Mouse (Mus musculus) hematopoietic stem cell, adult 5-6 weeks (primary cell): Measurements from ENCODE around the gene Elovl3. TPM values are rescaled to one million over a fixed set of nuclear protein-coding genes. Genes with fewer than 3 reads are reported as not detected.

Source experiments
- ATAC-seq, 2 experiments: fragments of 125-278 bp in 1 of 2; replicated peaks in 1 of 2; 2 replicates each; pipeline ENCODE4 v1.8.0; 2016 to 2017; ENCODE audit warnings: inconsistent platforms in 2 of 2, mild to moderate bottlenecking in 2 of 2, moderate number of reproducible peaks in 2 of 2, low read depth in 1 of 2, moderate TSS enrichment in 1 of 2; ENCODE audit not compliant: low FRiP score in 2 of 2, poor library complexity in 2 of 2, severe bottlenecking in 2 of 2, insufficient read depth in 1 of 2, low TSS enrichment in 1 of 2
- total RNA-seq: library from RNA; stranded (forward); fragments of 172-1452, 232-1000 nt; gene quantifications from 2 replicates; pipeline ENCODE4 v1.2.3, GENCODE M21; 2017

Elovl3 gene
- total RNA-seq, 1 experiment from 2014 or later: 1.4 TPM

DNA sequence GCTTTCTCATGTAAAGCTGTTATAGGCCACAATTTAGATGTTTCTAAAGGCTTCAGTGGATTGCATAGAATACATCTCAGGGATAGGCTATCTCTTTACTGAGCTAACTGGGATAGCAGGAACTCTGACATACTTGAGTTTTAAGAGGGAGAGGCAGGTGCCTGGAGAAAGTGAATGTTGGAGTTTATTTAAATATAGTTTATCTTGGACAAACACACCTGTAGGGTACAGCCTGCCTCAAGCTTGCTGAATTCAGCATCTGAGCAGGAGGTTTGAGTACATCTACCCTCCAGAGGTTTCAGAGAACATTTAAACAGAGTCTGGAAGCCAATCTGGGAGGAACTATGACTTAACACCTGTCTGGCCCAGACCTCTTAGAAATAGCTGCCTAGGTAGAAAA is 43.5 kb downstream of the Elovl3 start:
- no peak for ATAC-seq

DNA sequence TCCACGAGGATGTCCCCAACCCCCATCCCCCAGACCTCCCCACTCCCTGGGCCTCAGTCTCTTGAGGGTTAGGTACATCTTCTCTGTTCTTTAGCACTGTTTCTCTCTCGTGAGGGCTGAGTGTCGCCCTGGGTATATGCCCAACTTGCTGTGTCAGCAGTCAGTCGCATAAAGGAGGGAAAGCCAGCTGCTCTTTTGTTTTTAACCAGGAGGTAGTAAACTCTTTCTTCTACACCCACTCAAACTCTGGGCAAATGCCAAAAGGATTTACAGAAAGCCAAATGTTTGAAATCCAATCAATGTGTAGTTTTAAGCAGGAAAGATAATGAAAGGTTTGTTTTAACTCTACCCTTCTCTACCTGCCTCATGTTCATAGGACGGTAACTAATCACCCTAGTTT is 45.3 kb downstream of the Elovl3 start:
- no peak for ATAC-seq

DNA sequence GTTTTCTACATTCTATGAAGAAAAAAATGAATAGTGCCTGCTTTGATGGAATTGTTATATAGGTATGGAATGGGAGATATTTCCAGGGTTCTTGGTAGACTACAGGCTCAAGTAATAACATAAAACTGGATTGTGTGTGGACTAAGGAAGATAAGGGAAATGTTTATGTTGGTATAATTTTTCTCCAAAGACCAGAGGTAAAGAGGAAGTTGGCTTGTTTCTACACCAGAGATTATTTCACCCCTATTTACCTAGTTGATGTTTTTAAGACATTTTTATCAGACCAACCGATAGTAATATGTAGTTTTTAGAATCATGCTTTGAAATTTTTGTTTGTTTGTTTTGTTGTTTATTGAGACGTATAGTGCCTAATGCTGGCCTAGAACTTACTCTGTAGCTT is 48.6 kb downstream of the Elovl3 start:
- no peak for ATAC-seq

DNA sequence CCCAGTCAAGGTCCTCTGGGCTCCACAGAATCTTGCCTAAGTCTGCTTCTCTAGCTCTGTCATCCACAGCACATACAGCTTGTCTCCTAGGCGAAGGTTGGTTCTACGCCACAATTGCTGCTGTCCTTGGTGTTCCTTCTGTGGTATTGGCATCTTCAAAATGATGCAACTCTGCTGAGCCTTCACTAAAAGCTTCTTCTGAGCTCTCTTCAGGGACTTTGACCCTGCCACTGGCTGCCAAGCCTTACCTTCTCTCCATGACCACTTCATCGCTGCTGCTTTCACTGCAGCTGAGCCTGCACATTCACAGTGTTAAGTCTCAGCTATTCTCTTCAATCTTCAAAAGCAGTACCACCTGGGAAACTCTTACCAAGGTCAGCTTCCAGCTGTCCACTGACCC is 50.5 kb downstream of the Elovl3 start:
- ATAC-seq: no peak

Other genes starting within 250 kb of the Elovl3 start
- gene Armh3, start 133.4 kb upstream of the Elovl3 start, total RNA-seq: 10.6 and 11.9 TPM in 2 replicates
- 4.1 and 4.6 TPM in 2 replicates for gene Hps6, start 128.4 kb upstream of the Elovl3 start, total RNA-seq
- 21.3 and 24.6 TPM in 2 replicates for gene Pprc1, start 87.0 kb upstream of the Elovl3 start, total RNA-seq
- gene Ldb1, start 86.7 kb upstream of the Elovl3 start, total RNA-seq: 184 and 203 TPM in 2 replicates
- 105 and 177 TPM in 2 replicates for gene Nolc1, start 56.0 kb upstream of the Elovl3 start, total RNA-seq
- gene Pitx3, start 16.4 kb downstream of the Elovl3 start, total RNA-seq: not detected in 2 replicates
- gene Gbf1, start 20.6 kb downstream of the Elovl3 start, total RNA-seq: 37.7 and 39.6 TPM in 2 replicates
- gene Nfkb2, start 172.4 kb downstream of the Elovl3 start, total RNA-seq: 9.6 and 11.8 TPM in 2 replicates
- gene Psd, start 195.3 kb downstream of the Elovl3 start, total RNA-seq: 1.3 and 2.4 TPM in 2 replicates
- gene Fbxl15, start 196.3 kb downstream of the Elovl3 start, total RNA-seq: 0.81 and 3.5 TPM in 2 replicates
- gene Cuedc2, start 206.8 kb downstream of the Elovl3 start, total RNA-seq: 112 and 129 TPM in 2 replicates
- 5.9 and 8.6 TPM in 2 replicates for gene Mfsd13a, start 209.2 kb downstream of the Elovl3 start, total RNA-seq
- 1.3 and 3.0 TPM in 2 replicates for gene 2310034G01Rik, start 218.4 kb downstream of the Elovl3 start, total RNA-seq